Mouse (Mus musculus) olfactory bulb, adult 2 months (tissue): ENCODE measurements around the gene Rnf31. TPM values are rescaled to one million over a fixed set of nuclear protein-coding genes. Genes with fewer than 3 reads are reported as not detected.
A peak's percentile ranks its signal among the peaks of the same experiment; 100 is the strongest.

Experiments
- H3K27ac ChIP-seq: fragments of 200-500 bp; 2 replicates; pipeline ENCODE4 v1.5.1; 2012; ENCODE audit warnings: low read depth, low read length; ENCODE audit not compliant: insufficient read depth
- H3K4me1 ChIP-seq: fragments of 200-500 bp; 2 replicates; pipeline ENCODE4 v1.6.1; 2012; ENCODE audit warnings: low read length; ENCODE audit not compliant: control insufficient read depth, insufficient read depth
- H3K4me3 ChIP-seq: fragments of 200-500 bp; 2 replicates; pipeline ENCODE4 v1.5.1; 2012; ENCODE audit warnings: mild to moderate bottlenecking, low read depth, low read length, moderate library complexity; ENCODE audit not compliant: insufficient read depth
- CTCF ChIP-seq: fragments of 200-500 bp; IDR thresholded peaks from 2 replicates; pipeline ENCODE4 v1.5.1; 2012; ENCODE audit warnings: low read depth, mild to moderate bottlenecking, low read length, moderate library complexity; ENCODE audit not compliant: insufficient read depth
- POLR2A ChIP-seq: fragments of 200-500 bp; IDR thresholded peaks from 2 replicates; pipeline ENCODE4 v1.6.1; 2012; ENCODE audit warnings: mild to moderate bottlenecking, low read depth, low read length, moderate library complexity; ENCODE audit not compliant: insufficient read depth
- WGBS: fragments of 180-500 bp; shearing (Covaris S2); methylation state at CpG from one replicate; pipeline ENCODE4 v1.1.7; 2018; 5-methylcytosine and 5-hydroxymethylcytosine counted together
- polyA plus RNA-seq: library from polyadenylated mRNA; stranded (reverse); fragments of >200 nt; gene quantifications from 2 replicates; pipeline ENCODE4 v1.2.4, GENCODE M21; 2012; ENCODE audit warnings: low replicate concordance; ENCODE audit not compliant: missing spikeins, insufficient read depth, insufficient read length

Gene Rnf31
- polyA plus RNA-seq, 1 experiment: not detected

- no peak for TF ChIP-seq POLR2A
- no peak for TF ChIP-seq CTCF
- Histone ChIP-seq H3K4me3 (no peak overlapping the region), H3K27ac (no peak overlapping the region), H3K4me1 (peaks cover 6% of the 10 kb centered on the region)
- 95% methylated on average over 21 of the region's 21 CpGs for WGBS
These were observed 7.2 kb downstream of the Rnf31 start for GRCm38 (mm10) chr14:55598521-55599390.

DNA sequence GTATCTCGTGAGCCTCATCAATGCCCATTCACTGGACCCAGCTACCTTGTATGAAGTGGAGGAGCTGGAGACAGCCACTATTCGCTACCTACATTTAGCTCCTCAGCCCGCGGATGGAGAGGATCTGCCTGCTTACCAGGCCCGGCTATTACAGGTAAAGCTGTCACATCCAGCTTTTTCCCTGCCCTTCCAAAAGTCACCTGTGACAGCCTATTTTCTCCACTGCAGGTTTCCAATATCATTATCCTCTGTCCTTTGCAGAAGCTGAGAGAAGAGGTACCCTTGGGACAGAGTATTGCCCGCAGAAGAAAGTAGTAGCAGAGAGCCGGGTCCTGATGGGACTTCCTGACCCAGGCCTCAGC lies 11.7 kb downstream of the Rnf31 start, which contains the start of gene Irf9:
Gene Irf9, plus strand, starts transcription at position 301 of the 362 bp plus-strand sequence.
- Histone ChIP-seq H3K4me3 (peak within 1 kb of the TSS; percentile 44), H3K27ac (peak within 1 kb of the TSS; percentile 56), H3K4me1 (peaks cover 8% of the 10 kb centered on the region)
- WGBS: 84% methylated on average over 7 of the region's 7 CpGs
- TF ChIP-seq POLR2A (no peak), CTCF (no peak)

GRCm38 (mm10) chr14:55603633-55604576 lies 12.4 kb downstream of the Rnf31 start:
- peak overlapping the region; percentile 44 for H3K4me3 ChIP-seq
- peak; percentile 84 for TF ChIP-seq CTCF
- 0 out of 2 replicates have a peak, but pooled peaks have one; percentile 12 for TF ChIP-seq POLR2A
- 17% methylated on average over 19 of the region's 19 CpGs for WGBS
- H3K4me1 ChIP-seq: peaks cover 8% of the 10 kb centered on the region
- H3K27ac ChIP-seq: peak overlapping the region; percentile 56

- H3K27ac ChIP-seq: no peak overlapping the region
- TF ChIP-seq CTCF: no peak
- no peak for TF ChIP-seq POLR2A
- 90% methylated on average over 11 of the region's 11 CpGs for WGBS
- H3K4me3 ChIP-seq: no peak overlapping the region
- H3K4me1 ChIP-seq: peaks cover 8% of the 10 kb centered on the region
These were observed 13.3 kb downstream of the Rnf31 start for GRCm38 (mm10) chr14:55604823-55605222.

GRCm38 (mm10) chr14:55605743-55606459 lies 14.4 kb downstream of the Rnf31 start:
- Histone ChIP-seq H3K27ac (no peak overlapping the region), H3K4me3 (no peak overlapping the region), H3K4me1 (peaks cover 8% of the 10 kb centered on the region)
- WGBS: 93% methylated on average over 16 of the region's 16 CpGs
- TF ChIP-seq POLR2A: no peak
- no peak for TF ChIP-seq CTCF

DNA sequence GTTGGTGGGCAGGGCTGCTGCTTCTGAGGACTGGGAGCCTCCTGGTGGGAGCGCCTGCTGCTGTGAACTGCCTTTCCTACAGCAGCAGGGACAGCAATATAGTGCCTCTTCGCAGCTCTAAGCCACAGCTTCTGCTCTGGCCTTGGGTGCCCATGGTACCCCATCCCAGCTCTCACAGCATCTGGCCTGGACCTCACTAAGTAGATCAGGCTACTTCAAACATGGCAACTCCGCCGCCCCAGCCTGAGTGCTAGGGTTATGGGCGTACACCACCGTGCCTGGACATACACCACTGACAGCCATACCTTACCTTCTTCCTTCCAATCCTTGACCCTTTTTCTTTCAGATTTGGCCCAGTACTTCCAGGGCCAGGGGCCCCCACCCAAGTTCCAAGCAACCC lies 16.8 kb downstream of the Rnf31 start:
- TF ChIP-seq POLR2A: no peak
- TF ChIP-seq CTCF: no peak
- H3K27ac ChIP-seq: no peak overlapping the region
- 96% methylated on average over 6 of the region's 6 CpGs for WGBS
- H3K4me3 ChIP-seq: no peak overlapping the region
- peaks cover 8% of the 10 kb centered on the region for H3K4me1 ChIP-seq

DNA sequence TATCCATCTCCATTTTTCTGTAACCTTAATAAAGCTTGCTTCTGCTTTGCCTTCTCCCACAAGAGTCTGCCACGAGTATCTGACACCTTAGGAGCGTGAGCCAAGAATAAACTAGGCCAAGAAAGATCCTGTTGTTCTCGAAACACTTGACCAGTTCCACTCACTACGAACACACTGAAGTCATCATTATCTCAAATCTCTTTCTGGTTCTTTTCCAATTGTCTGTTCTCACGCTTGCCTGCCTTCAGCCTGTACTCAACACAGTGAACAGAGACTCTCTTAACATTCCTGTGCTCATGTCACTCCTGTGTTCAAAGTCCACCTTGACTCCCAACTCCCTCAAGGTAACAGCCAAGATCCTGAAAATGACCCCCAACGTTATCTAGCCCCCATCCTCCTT lies 21.8 kb downstream of the Rnf31 start:
- Histone ChIP-seq H3K4me1 (no peaks in the 10 kb centered on the region), H3K27ac (no peak overlapping the region), H3K4me3 (no peak overlapping the region)
- TF ChIP-seq POLR2A (no peak), CTCF (no peak)
- WGBS: 51% methylated on average over 6 of the region's 6 CpGs

GRCm38 (mm10) chr14:55614565-55615178 lies 23.2 kb downstream of the Rnf31 start:
- Histone ChIP-seq H3K4me1 (no peaks in the 10 kb centered on the region), H3K4me3 (no peak overlapping the region), H3K27ac (no peak overlapping the region)
- WGBS: 81% methylated on average over 7 of the region's 7 CpGs
- TF ChIP-seq CTCF: no peak
- no peak for TF ChIP-seq POLR2A
